Mouse (Mus musculus): Measurements from ENCODE around the gene Sik2.

Sik2 gene

DNA sequence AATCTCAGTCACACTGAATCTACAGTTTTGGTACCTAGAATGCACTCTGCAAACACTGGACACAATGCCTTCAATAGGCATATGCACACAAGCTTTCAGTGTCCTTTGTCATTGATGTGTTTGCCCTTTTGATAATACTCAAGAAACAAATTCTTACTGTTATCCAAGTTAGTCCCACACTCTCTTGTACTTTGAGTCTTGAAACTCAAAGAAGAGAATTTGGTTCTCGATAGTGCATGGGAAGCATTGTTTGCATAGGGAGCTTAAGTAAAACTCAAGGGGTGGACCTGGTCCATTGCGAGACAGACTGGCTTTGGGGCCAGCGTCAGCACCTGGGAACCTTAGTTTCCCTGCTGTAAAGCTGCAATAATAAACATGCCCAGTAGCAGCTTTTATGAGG, 90.7 kb downstream of the Sik2 start:
- DNase-seq (ENCODE audit: low spot score): no peak

DNA sequence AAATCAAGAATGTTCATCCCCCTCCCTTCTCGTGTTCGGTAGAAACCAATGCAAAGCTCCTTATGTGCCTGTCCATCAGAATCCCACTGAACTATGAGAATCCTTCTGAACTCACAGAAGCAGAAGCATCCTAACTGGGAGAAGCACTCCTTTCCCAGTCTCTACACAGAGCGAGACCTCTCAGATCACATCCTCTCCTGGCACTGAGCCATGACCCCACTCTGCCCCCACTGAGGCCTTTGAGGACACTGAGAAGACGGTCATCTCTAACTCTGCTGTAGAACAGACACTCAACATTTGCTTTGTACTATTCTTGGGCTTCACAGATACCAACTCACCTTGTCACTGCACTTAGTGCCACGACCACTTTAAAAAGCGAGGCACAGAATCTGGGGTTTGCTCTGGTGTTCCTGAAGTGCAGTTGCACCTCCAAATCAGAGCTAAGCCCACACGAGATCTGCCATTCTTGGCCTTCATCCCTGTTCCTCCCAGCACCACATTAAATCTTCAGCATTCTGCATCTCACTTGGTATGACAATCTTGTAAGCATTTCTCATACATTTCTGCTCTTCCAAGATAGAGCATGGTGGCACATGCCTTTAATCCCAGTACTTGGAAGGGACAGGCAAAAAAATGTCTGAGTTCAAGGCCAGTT, 96.9 kb downstream of the Sik2 start:
- DNase-seq (ENCODE audit: low spot score): no peak

DNA sequence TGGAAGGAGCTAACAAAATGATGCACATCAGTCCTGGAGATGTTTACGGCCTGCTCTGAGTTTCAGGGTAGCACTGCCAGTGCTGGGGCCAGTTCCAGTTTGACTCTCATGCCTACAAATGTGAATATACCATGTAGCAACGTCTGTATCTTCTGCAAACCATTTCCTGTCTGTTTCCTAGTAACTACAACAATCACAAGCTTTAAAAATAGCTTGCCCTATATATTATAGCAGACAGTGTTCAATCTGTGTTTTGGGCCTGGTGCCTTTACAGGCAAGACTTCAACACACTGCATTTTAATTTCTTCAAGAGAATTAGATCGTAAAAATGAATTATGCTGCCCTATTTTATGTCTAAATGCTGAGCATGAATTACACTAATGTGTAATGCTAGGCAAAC, 103.6 kb downstream of the Sik2 start:
- DNase-seq (ENCODE audit: low spot score): no peak

DNA sequence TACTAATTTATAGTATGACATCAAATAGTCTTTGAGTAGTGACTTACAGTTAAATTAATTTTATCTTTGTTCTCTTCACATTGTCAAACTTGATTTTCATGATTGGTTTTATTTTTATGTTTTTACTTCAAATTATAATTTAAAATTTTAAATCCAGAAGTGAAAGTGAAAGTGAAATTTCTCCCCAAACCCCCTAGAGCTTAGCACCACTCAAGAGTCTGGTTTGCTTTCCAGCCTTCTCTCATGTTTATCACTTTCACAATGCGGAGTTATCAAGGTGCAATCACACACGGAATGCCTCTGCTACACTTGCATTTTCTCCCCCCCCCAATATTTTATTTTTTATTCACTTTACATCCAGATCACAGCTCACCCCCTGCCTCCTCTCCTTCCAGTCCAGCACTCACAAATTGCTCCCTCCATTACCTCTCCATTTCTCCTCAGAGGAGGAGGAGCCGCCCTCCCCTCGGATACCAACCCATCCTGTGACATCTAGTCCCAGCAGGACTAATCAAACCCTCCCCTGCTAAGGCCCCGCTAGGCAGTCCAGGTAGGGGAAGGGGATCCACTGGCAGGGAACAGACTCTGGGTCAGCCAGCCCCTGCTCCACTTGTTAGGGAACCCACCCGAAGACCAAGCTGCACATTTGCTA, 104.6 kb downstream of the Sik2 start:
- DNase-seq (ENCODE audit: low spot score): no peak

DNA sequence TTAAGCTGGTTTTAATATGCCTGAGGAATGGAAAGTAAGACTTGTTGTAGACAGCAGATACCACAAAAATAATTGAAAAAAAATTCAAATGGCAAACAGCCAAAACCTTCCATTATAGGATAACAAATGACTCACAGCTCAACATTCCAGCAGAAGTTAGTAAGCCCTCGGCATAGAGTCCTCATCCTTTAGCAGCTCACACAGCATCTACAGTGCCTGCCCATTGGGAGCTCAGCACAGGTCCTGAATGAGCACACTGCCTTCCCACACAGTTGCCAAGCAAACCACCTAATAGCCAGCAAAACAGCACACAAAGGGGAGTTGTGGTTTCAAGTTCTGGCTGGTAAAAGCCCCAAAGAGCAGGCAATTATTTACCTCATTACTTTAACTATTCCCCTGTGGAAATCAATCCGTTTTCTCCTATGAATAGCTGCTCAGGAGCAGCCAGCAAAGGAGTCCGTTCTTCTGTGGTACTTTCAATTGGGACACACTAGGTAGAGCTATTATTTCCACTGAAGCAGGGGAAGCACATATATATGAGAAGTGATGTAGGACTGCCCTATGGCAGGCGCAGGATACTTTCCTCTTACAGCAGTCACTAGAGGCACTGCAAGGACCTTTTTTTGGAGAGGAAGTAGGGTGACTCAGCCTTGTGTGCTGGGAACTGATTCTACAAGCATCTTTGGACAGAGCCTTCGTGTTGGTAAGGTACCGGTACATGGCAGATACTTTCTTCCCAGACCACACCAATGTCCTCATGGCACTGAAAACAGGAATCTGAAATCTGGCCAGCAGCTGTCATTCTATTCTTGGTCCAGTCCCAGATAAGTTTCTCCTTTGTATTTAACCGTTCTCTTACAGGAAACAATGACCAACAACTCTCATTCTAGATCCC, 108.6 kb downstream of the Sik2 start:
- no peak for DNase-seq (ENCODE audit: low spot score)

DNA sequence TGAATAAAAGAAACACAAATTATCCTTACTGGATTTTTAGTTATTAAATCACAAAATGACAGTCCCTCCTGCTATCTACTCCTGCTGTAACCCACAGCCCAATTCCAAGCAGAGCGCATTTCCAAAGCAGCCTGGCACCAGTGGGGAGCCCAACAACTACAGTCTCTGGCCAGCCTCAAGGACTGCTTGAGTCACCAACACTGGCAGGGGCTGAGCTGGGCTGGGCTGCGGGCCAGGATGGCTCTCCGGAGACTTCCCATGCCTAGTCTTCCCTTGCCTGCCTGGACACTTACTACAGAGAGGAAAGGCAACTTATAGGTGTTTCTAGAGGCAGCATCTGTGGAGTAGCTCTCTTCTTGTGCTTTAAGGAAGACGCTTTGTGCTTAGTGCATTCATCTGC, 115.2 kb downstream of the Sik2 start:
- DNase-seq (ENCODE audit: low spot score): peak; percentile 58

DNA sequence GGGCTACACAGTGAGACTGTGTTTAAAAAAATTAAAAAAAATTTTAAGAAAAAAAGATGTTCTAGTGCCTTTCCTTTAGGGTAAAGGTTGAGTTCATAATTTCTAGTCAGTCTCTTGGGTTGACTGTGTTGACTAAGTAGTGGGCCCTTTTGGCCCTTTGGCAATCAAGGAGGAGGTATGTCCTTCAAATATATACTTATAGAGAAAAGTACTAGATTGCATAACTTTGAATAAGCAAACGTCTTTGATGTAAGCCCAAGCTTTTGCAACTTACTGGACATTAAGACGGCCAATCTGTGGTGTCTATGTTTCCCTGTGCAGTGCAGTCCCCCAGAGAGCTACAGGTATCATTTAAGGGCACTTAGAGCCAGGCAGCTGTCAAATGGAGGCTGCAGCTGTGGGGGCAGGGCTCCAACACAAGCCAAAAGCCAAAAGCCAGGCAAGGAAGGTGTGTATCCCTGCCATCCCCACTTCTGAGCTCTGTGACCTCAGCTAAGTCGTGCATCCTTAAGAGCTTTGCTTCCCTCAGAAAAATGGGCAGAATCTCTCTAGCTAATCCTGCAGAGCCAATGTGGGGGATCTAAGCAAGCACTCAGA, 118.3 kb downstream of the Sik2 start:
- no peak for DNase-seq (ENCODE audit: low spot score)

DNA sequence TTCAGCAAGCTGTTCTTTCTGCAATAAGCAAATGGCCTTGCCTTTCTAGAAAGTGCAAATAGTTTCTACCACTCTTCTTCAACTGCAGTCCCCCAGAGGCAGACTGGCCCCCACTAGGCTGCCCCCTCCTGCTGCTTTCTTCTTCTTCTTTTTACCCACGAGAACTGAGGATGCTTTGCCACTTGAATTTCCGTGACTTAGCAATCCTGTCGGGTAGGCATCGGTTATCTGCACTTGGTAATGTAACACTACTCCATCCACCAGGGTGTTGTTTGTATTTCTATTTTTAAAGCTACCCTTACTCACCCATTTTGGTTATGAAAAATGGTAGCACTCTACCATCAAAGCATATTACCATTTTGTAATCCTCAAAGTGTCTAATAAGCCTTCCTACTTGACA, 118.9 kb downstream of the Sik2 start:
- DNase-seq (ENCODE audit: low spot score): no peak

DNA sequence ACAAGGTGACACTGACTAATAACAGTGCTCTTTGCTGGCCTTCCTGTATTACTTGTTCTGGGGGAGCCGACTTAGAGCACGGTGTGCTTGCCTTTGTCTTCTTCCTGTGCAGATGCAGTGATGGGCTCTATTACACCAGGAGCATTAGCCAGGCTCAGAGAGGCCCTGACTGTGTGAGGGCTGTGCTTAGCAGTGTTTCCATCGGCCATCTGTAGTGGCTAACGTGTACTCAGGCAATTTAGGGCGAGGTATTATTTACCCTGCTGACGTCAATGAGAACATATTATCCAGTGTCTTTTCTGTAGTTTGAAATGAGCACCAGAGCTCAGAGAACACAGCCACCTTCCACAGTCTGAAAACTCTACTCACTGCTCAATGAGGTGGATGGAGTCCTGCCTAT, 119.7 kb downstream of the Sik2 start:
- DNase-seq (ENCODE audit: low spot score): no peak

DNA sequence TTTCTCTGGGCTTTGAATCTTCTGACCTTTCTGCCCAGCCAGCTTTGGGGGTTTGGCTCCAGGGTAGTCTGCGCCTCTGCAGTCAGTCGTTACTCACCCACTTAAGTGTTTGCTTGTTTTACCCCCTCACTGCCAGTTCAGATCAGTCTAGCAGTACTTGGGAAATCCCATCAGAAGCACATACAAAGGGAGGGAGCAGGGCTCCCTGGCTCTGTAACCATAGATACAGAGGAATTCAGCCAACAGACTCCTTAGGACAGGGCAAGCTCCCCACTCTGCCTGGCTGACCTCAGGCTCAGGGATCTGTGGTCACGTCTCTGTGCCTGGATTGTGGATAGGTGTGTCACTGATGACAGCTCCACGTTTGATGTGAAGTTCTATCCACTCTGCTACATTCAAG, 121.5 kb downstream of the Sik2 start:
- DNase-seq (ENCODE audit: low spot score): no peak

DNA sequence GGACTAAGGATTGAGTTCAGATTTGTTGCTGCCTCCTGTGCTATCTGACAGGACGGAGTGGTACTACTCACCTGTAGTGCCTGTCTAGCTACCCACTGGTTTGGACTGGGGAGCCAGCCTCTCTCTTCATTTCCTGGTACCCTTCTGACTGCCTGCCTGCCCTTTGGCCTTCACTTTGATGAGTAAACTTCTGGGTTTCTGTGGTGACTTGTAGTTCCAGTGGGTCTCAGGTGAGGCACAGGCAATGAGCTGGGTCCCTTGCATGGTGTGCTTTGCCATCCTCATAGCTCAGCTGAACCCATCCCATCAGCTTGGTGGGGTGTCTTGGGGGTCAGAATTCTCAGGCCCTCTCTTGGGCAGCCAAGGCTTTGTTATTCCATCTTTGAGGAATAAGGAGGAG, 122.0 kb downstream of the Sik2 start:
- no peak for DNase-seq (ENCODE audit: low spot score)

DNA sequence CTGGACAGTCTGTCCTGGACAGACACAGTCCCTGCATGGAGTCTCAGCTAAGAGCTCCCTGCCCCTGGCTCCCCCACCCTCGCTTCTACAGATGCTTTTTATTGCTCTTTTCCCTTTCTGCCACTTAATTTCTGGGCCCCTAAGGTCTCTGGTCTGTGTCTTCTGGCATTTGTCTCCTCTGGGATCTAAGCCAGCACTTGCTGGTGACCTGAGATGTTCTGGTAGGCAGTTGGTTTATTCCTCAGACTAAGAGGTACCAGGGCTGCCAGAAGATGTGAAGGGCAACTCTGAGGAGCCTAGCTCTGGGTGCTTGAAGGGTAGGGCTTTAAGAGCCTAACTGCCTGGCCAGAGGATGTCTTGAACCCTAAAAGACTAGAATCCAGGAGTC, 123.3 kb downstream of the Sik2 start:
- DNase-seq (ENCODE audit: low spot score): no peak

DNA sequence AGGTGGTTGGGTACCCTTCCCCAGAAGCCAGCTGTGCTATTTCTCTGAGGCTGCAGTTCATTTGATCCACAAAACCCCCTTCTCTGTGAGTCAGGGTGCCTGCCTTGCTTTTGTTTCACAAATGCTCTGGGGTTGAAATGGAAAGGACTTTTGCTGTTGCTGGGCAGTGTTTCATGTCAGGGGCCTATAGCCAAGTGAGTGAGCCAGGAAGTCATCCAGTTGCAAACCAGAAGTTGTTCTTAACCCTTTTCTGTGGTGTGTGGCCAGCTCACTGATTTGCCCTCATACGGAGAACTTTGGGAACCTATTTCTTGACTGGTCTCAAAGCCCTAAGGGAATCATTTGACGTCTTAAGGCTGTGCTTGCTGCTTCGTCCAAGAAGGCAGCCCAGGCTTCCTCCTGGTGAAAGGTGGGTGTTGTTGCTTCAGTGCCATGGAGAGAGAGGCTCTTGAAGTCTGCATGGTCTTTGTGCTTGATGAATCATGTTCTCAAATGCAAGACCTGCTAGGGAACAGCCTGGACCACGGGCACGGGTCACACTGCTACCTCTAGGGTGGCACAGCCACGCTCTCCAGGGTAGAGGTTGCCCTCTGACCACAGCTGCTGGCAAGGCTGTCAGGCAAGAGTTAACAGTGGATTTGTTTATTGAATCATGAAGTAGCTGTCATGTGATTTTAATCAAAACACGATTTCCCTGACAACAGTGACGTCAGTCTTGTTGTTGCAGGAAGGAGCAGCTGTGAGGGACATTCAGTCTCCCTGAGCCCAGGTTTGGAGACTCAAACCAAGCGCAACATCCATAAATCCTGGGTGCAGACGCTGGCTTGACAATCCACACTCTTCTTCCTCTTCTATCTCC, 123.9 kb downstream of the Sik2 start:
- DNase-seq (ENCODE audit: low spot score): no peak

DNA sequence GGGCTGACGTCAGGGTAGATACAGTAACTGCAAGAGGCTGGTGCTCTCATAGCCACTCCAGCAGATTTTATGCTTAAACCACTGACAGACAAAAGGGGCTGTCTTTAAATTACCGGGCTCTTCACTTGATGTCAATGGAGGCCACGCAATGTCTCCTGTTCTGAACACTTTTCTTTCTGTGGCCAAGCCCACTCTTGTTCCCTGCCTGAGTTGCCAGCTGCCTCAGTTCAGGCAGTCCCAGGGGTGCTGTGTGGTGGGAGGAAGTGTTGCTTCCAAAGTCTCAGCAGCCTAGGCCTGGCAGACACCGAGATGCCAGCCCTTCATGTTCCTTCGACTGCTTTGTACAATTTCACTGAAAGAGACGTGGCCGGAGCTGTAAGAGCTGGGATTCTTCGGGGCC, 124.8 kb downstream of the Sik2 start:
- no peak for DNase-seq (ENCODE audit: low spot score)

DNA sequence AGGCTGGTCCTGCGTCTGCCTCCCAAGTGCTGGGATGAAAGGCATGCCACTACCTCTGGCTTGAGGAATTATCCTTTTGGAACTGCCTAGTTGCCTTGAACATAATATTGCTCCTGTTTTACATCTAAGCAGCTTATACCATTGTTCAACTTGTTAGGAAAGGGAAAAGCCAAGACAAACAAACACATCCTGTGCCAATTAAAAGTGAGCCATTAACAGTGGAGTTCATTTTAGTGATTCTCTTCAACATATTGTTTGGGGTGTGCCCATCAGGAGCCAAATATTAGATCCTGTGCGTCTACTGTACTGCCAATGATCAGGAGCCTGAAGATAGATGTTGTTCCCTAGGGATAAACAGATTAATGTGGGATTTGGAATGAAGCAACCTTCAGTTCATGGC, 126.7 kb downstream of the Sik2 start:
- no peak for DNase-seq (ENCODE audit: low spot score)

DNA sequence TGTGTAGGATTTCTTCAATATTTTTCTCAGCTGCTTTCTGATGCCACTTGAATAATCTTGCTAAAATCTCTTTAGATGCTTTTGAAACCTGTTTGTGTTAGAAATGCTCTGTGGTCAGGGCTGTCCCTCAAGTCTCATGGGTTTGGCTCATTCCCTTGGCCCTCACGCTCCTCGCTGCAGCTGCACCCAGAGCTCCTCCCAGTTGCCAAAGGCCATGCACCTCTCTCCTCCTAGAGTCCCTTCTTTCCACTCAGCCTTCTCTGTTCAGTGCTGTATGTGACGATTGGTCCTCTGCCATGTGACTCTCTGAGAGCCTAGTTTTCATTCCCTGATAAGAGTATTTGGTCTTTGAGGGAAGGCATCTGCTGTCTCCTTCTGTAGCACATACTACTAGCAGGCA, 131.4 kb downstream of the Sik2 start:
- no peak for DNase-seq (ENCODE audit: low spot score)

DNA sequence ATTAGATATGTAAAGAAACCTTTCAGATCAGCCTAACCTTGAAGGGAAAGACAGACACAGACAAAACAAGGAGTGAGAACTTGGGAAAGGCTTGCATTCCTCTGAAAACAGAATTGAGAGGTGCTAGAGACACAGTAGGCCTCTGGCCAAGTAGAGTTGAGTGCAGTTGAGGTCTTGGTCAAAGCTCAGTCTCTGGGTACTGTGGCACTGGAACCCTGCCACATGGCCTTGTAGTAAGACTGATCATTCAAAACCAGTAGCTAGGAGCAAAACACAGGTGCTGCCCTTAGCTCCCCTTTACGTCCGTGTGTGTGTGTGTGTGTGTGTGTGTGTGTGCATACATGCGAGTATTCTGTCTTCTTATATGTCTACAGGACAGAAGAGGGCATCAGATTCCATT, 132.6 kb downstream of the Sik2 start:
- DNase-seq (ENCODE audit: low spot score): no peak

DNA sequence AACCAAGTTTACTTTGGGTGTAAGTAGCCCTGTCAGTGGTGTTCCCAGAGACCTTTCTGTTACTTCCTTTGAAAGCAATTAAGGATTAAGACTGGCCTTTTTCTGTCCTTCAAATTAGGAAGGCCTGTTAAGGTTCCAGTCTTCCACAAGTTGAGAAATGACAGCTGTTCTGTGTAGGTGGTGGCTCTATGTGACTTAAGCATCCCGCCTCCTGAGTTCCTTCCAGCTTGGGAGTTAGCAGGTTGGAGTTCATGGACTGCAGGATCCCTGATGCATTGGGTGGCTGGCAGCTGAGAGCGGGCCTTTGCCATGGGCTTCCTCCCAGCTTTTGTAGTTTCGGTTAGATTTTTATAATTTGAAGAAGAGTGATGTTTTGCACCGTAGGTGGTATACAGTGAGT, 133.4 kb downstream of the Sik2 start:
- DNase-seq (ENCODE audit: low spot score): no peak

DNA sequence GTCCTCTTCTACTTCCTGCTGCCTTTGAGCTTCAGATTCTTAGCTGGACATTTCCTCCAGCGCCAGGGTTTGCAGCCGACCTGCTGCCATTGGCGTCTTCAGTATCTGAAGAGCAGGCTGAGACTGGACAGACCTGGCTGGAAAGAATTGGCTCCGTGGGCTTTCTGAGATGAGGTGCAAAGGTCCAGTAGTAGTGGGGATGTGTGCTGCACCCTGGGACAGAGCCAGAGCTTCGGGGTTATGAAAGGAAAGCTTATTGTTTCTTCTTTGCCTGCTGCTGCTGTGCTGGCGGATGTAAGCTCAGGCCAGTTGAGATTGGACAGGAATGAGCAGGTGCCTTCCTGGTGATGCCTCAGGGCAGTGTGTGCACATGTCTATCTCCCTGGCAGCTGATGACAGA, 134.8 kb downstream of the Sik2 start:
- DNase-seq (ENCODE audit: low spot score): no peak

DNA sequence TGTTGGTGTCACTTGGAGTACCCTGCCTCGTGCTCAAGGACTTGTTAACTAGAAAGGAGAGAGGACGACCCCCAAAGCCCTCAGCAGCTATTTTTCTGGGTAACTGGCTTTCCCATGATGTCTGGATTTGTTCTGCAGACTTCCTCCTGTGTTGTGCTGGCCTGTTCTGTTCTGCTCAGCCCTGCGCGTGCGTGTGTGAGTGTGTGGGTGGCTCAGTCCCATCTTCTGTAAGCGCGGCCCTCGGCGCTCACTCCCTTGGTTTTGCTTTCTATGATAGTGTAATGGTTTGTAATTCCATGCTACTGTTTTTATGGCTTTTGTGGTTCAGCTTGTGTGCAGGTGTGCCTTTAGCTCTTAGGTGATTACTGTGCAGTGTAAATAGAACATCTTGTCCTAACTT, 135.7 kb downstream of the Sik2 start:
- no peak for DNase-seq (ENCODE audit: low spot score)

DNA sequence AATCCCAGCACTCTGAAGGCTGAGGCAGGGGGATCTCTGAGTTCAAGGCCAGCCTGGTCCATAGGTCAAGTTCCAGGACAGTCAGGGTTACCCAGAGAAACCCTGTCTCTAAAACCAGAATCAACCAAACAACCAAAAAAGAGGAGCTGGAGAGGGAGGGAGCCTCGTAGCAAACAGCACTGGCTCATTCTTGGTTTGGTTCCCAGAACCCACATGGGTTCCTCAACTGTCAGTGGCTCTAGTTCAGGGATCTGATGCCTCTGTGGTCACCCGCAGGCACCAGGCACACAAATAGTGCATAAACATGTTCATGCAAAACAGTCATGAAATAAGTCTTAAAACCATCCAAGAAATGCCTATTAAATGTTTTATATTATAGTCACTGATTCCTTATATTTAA, 140.7 kb downstream of the Sik2 start:
- no peak for DNase-seq (ENCODE audit: low spot score)

DNA sequence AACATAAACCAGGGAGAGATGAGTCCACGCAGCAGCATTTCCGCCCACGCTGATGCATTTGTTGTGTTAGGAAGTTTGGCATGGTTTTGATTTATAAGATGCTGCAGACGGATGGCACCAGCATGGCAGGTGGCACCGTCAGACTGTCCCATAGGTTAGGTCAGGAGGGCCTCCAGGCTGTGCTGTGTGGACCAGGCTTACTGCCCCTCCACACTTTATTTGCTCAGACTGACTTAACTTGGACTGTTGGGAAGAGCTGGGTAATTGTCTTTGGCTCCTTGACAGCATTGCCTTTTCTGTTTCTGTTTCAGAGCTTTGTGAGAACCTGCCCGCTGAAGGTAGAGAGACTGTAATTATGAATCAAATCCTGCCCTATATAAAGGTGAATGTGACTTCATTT, 141.9 kb downstream of the Sik2 start:
- no peak for DNase-seq (ENCODE audit: low spot score)

All from testis, postnatal 10 days (tissue).